Mouse (Mus musculus): ENCODE data around the gene Sugt1. TPM values are rescaled to one million over a fixed set of nuclear protein-coding genes. Genes with fewer than 3 reads are reported as not detected.

Gene Sugt1
- polyA plus RNA-seq, 1 experiment, result 0.28 TPM

- peaks cover 14% of the 10 kb centered on the region for H3K27me3 ChIP-seq (ENCODE audit: control insufficient read depth)
- no peak for TF ChIP-seq TAL1 (IDR thresholded peaks at IDR 0.05; ENCODE audit: low read length)
- TF ChIP-seq GATA1 (IDR thresholded peaks at IDR 0.05; ENCODE audit: low read length), result no peak
- no peaks in the 10 kb centered on the region for H3K36me3 ChIP-seq (ENCODE audit: control insufficient read depth)
- H3K4me3 ChIP-seq (replicated peaks), result no peak overlapping the region
- H3K4me1 ChIP-seq (ENCODE audit: control insufficient read depth), result peaks cover 4% of the 10 kb centered on the region; the same call in 1 of the 2 replicates
- no peaks in the 10 kb centered on the region for H3K9me3 ChIP-seq (ENCODE audit: control insufficient read depth, low read length)
Observed at GRCm38 (mm10) chr14:79660467-79660866, 73.0 kb downstream of the Sugt1 start.

GRCm38 (mm10) chr14:79661005-79661917 lies 73.8 kb downstream of the Sugt1 start:
- H3K9me3 ChIP-seq (ENCODE audit: control insufficient read depth, low read length), result no peaks in the 10 kb centered on the region
- no peak overlapping the region for H3K4me3 ChIP-seq (replicated peaks)
- peaks cover 14% of the 10 kb centered on the region for H3K27me3 ChIP-seq (ENCODE audit: control insufficient read depth)
- TF ChIP-seq GATA1 (IDR thresholded peaks at IDR 0.05; ENCODE audit: low read length) (no peak), TAL1 (IDR thresholded peaks at IDR 0.05; ENCODE audit: low read length) (no peak)
- peaks cover 4% of the 10 kb centered on the region; the same call in 1 of the 2 replicates for H3K4me1 ChIP-seq (ENCODE audit: control insufficient read depth)
- no peaks in the 10 kb centered on the region for H3K36me3 ChIP-seq (ENCODE audit: control insufficient read depth)

GRCm38 (mm10) chr14:79662001-79662400 lies 74.5 kb downstream of the Sugt1 start, which contains the start of gene Cnmd:
Cnmd (minus strand) TSS chr14:79662170.
- TF ChIP-seq GATA1 (IDR thresholded peaks at IDR 0.05; ENCODE audit: low read length), result no peak
- Histone ChIP-seq H3K9me3 (ENCODE audit: control insufficient read depth, low read length) (no peaks in the 10 kb centered on the region), H3K4me1 (ENCODE audit: control insufficient read depth) (peaks cover 4% of the 10 kb centered on the region; the same call in 1 of the 2 replicates), H3K36me3 (ENCODE audit: control insufficient read depth) (no peaks in the 10 kb centered on the region), H3K27me3 (ENCODE audit: control insufficient read depth) (peaks cover 14% of the 10 kb centered on the region), H3K4me3 (replicated peaks) (no peak within 1 kb of the TSS)

GRCm38 (mm10) chr14:79671008-79671407 lies 83.5 kb downstream of the Sugt1 start:
- H3K4me3 ChIP-seq (replicated peaks), result no peak overlapping the region

GRCm38 (mm10) chr14:79672567-79672966 lies 85.1 kb downstream of the Sugt1 start:
- H3K36me3 ChIP-seq (ENCODE audit: control insufficient read depth), result no peaks in the 10 kb centered on the region

More at GRCm38 (mm10) chr14:79671008-79671407, 83.5 kb downstream of the Sugt1 start:
- Histone ChIP-seq H3K36me3 (ENCODE audit: control insufficient read depth) (no peaks in the 10 kb centered on the region), H3K27me3 (ENCODE audit: control insufficient read depth) (no peaks in the 10 kb centered on the region), H3K9me3 (ENCODE audit: control insufficient read depth, low read length) (no peaks in the 10 kb centered on the region), H3K4me1 (ENCODE audit: control insufficient read depth) (no peaks in the 10 kb centered on the region)
- TF ChIP-seq GATA1 (IDR thresholded peaks at IDR 0.05; ENCODE audit: low read length), result no peak
- TF ChIP-seq TAL1 (IDR thresholded peaks at IDR 0.05; ENCODE audit: low read length), result no peak

GRCm38 (mm10) chr14:79673083-79674013 lies 85.9 kb downstream of the Sugt1 start:
- TF ChIP-seq TAL1 (IDR thresholded peaks at IDR 0.05; ENCODE audit: low read length) (no peak), GATA1 (IDR thresholded peaks at IDR 0.05; ENCODE audit: low read length) (no peak)
- Histone ChIP-seq H3K4me3 (replicated peaks) (no peak overlapping the region), H3K36me3 (ENCODE audit: control insufficient read depth) (no peaks in the 10 kb centered on the region)

More at GRCm38 (mm10) chr14:79672567-79672966, 85.1 kb downstream of the Sugt1 start:
- H3K27me3 ChIP-seq (ENCODE audit: control insufficient read depth), result no peaks in the 10 kb centered on the region
- no peak overlapping the region for H3K4me3 ChIP-seq (replicated peaks)
- H3K9me3 ChIP-seq (ENCODE audit: control insufficient read depth, low read length), result no peaks in the 10 kb centered on the region
- no peaks in the 10 kb centered on the region for H3K4me1 ChIP-seq (ENCODE audit: control insufficient read depth)
- no peak for TF ChIP-seq GATA1 (IDR thresholded peaks at IDR 0.05; ENCODE audit: low read length)
- TF ChIP-seq TAL1 (IDR thresholded peaks at IDR 0.05; ENCODE audit: low read length), result no peak

GRCm38 (mm10) chr14:79677108-79677753 lies 89.7 kb downstream of the Sugt1 start:
- Histone ChIP-seq H3K4me1 (ENCODE audit: control insufficient read depth) (no peaks in the 10 kb centered on the region), H3K27me3 (ENCODE audit: control insufficient read depth) (no peaks in the 10 kb centered on the region), H3K4me3 (replicated peaks) (no peak overlapping the region), H3K36me3 (ENCODE audit: control insufficient read depth) (no peaks in the 10 kb centered on the region), H3K9me3 (ENCODE audit: control insufficient read depth, low read length) (no peaks in the 10 kb centered on the region)
- no peak for TF ChIP-seq GATA1 (IDR thresholded peaks at IDR 0.05; ENCODE audit: low read length)
- TF ChIP-seq TAL1 (IDR thresholded peaks at IDR 0.05; ENCODE audit: low read length), result no peak

More at GRCm38 (mm10) chr14:79673083-79674013, 85.9 kb downstream of the Sugt1 start:
- Histone ChIP-seq H3K4me1 (ENCODE audit: control insufficient read depth) (no peaks in the 10 kb centered on the region), H3K27me3 (ENCODE audit: control insufficient read depth) (no peaks in the 10 kb centered on the region), H3K9me3 (ENCODE audit: control insufficient read depth, low read length) (no peaks in the 10 kb centered on the region)

- no peaks in the 10 kb centered on the region for H3K36me3 ChIP-seq (ENCODE audit: control insufficient read depth)
- H3K9me3 ChIP-seq (ENCODE audit: control insufficient read depth, low read length), result no peaks in the 10 kb centered on the region
- TF ChIP-seq TAL1 (IDR thresholded peaks at IDR 0.05; ENCODE audit: low read length) (no peak), GATA1 (IDR thresholded peaks at IDR 0.05; ENCODE audit: low read length) (no peak)
- H3K4me1 ChIP-seq (ENCODE audit: control insufficient read depth), result no peaks in the 10 kb centered on the region
- H3K27me3 ChIP-seq (ENCODE audit: control insufficient read depth), result no peaks in the 10 kb centered on the region
- H3K4me3 ChIP-seq (replicated peaks), result no peak overlapping the region
Observed at GRCm38 (mm10) chr14:79677891-79678687, 90.6 kb downstream of the Sugt1 start.
